Mouse (Mus musculus) forebrain, embryonic 11.5 days (tissue): Measurements from ENCODE around the gene Bpifa2. TPM values are rescaled to one million over a fixed set of nuclear protein-coding genes. Genes with fewer than 3 reads are reported as not detected.
"Not testable (repeated sequence)": the region's sequence is repeated elsewhere in the genome, so short reads cannot be mapped to it uniquely, and the experiment has no call there.

Source experiments
- ATAC-seq: fragments of 200-750 bp; cut with Nextera tagmentation; replicated peaks from 2 replicates; pipeline ENCODE4 v1.8.0; 2017; ENCODE audit warnings: moderate TSS enrichment; ENCODE audit not compliant: low FRiP score
- DNase-seq: peaks from one replicate; pipeline ENCODE4 v3.0.0-alpha.2; 2017; ENCODE audit warnings: low spot score
- H3K27ac ChIP-seq: fragments of 300-500 bp; sonication (generic); 2 replicates; pipeline ENCODE4 v1.5.1; 2014; ENCODE audit warnings: low read depth, low read length
- H3K27me3 ChIP-seq: fragments of 300-500 bp; sonication (generic); 2 replicates; pipeline ENCODE4 v1.6.1; 2014; ENCODE audit warnings: mild to moderate bottlenecking, low read length, mixed read lengths; ENCODE audit not compliant: control insufficient read depth, insufficient read depth
- H3K36me3 ChIP-seq: fragments of 300-500 bp; sonication (generic); 2 replicates; pipeline ENCODE4 v1.6.1; 2014; ENCODE audit warnings: mild to moderate bottlenecking, low read length, moderate library complexity, mixed read lengths; ENCODE audit not compliant: control insufficient read depth, insufficient read depth
- H3K4me1 ChIP-seq: fragments of 300-500 bp; sonication (generic); replicated peaks from 2 replicates; pipeline ENCODE4 v1.6.1; 2014; ENCODE audit warnings: low read length, mixed read lengths; ENCODE audit not compliant: control insufficient read depth, insufficient read depth
- H3K4me2 ChIP-seq: fragments of 300-500 bp; sonication (generic); 2 replicates; pipeline ENCODE4 v1.6.1; 2014; ENCODE audit warnings: low read depth, mild to moderate bottlenecking, low read length, moderate library complexity, mixed read lengths; ENCODE audit not compliant: severe bottlenecking
- H3K4me3 ChIP-seq: fragments of 300-500 bp; sonication (generic); 2 replicates; pipeline ENCODE4 v1.5.1; 2014; ENCODE audit warnings: low read depth, low read length
- H3K9ac ChIP-seq: fragments of 300-500 bp; sonication (generic); 2 replicates; pipeline ENCODE4 v1.6.1; 2014; ENCODE audit warnings: low read length
- H3K9me3 ChIP-seq: fragments of 300-500 bp; sonication (generic); 2 replicates; pipeline ENCODE4 v1.6.1; 2016; ENCODE audit warnings: low read length, mixed read lengths; ENCODE audit not compliant: control insufficient read depth
- WGBS: fragments of 180-500 bp; shearing (Covaris S2); extraction: QIAGEN DNeasy Blood & Tissue Kit; methylation state at CpG from one replicate; pipeline ENCODE4 v1.1.7; 2014; 5-methylcytosine and 5-hydroxymethylcytosine counted together
- polyA plus RNA-seq: library from polyadenylated mRNA; unstranded; fragments of >200 nt; fragmentation: Nextera tagmentation; extraction: Ambion mirVana; gene quantifications from 2 replicates; pipeline ENCODE4 v1.2.1, GENCODE M21; 2014

The Bpifa2 gene
- polyA plus RNA-seq, 1 experiment from 2014 or later = not detected

DNA sequence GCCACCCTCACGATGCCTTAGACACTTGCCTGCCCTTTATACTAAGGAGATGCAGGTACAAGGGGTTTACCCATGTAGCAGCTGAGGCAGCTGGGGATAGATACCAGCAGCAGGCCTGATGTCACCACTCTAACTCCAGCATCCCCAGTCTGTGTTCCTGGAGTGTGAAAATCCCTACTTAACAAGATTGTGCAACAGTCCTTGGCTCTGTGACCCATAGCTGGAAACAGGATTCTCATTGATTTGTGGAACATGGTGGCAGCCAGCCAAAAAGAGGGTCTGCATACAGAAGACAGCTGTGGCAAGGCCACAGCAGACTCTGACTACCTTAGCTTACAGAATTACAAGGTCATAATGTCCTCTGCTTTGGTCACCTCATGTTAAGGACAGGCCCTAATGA, 3.0 kb upstream of the Bpifa2 start:
- DNase-seq (no peak), ATAC-seq (no peak)
- Histone ChIP-seq H3K4me3 (no peak overlapping the region), H3K9ac (no peak overlapping the region), H3K4me2 (no peak overlapping the region), H3K27ac (no peak overlapping the region), H3K36me3 (no peaks in the 10 kb centered on the region), H3K4me1 (no peaks in the 10 kb centered on the region), H3K27me3 (no peaks in the 10 kb centered on the region), H3K9me3 (no peaks in the 10 kb centered on the region)
- WGBS = 77% methylated on average over 1 of the region's 1 CpGs

DNA sequence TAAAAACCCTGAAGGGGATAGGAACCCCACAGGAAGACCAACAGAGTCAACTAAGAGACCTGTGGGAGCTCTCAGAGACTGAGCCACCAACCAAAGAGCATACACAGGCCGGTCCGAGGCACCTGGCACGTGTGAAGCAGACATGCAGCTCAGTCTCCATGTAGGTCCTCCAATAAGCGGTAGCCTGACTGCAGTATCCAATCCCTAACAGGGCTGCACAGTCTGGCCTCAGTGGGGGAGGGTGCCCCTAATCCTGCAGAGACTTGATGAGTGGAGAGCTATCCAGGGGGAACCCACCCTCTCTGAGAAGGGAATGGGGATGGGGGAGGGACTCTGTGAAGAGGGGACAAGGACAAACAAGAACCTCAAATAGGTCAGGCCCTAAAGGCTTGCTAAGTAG, 2.3 kb upstream of the Bpifa2 start:
- H3K4me1 ChIP-seq = no peaks in the 10 kb centered on the region
- WGBS = 81% methylated on average over 4 of the region's 4 CpGs
- ATAC-seq (no peak), DNase-seq (no peak)
- H3K9me3 ChIP-seq = no peaks in the 10 kb centered on the region
- H3K27ac ChIP-seq = no peak overlapping the region
- H3K27me3 ChIP-seq = no peaks in the 10 kb centered on the region
- H3K36me3 ChIP-seq = no peaks in the 10 kb centered on the region
- H3K4me2 ChIP-seq = no peak overlapping the region
- H3K4me3 ChIP-seq = no peak overlapping the region
- H3K9ac ChIP-seq = no peak overlapping the region

DNA sequence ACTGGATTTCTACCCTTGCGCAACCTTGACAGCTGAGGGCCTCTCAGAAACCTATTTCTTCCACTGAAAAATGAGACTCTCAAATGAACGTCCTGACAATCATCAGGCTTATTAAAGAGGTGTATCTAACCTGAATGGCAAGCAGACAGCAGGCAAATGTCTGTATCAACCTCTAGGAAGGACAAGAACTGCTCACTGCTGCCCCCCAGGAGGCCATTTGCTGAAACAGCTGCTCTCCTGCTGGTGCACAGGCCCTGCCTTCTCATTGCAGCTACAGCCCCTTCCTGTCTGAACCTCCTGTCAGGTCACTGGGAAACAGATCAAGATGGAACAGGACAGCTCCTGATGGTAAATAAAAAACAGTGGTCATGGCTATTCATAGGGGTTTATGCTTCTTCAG, 1.7 kb upstream of the Bpifa2 start:
- H3K4me1 ChIP-seq = no peaks in the 10 kb centered on the region
- no peaks in the 10 kb centered on the region for H3K9me3 ChIP-seq
- ATAC-seq = no peak
- no peaks in the 10 kb centered on the region for H3K36me3 ChIP-seq
- H3K4me3 ChIP-seq = no peak overlapping the region
- no peak overlapping the region for H3K4me2 ChIP-seq
- WGBS = 91% methylated on average over 2 of the region's 2 CpGs
- H3K27me3 ChIP-seq = no peaks in the 10 kb centered on the region
- H3K9ac ChIP-seq = no peak overlapping the region
- DNase-seq = no peak
- H3K27ac ChIP-seq = no peak overlapping the region

DNA sequence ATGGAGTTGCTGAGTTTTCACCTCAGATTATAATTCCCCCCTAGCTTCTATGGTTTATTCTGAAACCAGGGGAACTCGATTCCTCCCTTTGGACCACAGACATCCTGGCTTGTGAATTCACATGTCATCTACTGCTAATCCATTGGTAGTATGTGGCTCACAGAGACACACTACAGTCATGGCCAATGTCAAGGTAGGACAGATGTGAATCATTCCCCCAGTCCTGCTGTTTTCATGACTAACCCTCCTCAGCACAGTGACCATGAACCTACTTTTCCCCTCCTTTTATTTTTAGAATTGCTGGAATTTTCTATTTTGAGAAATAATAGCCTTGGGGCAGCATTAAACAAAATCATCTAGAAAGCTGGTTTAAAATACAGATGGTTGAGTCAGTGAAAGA, 684 bp upstream of the Bpifa2 start:
- 91% methylated on average over 1 of the region's 1 CpGs for WGBS
- H3K4me2 ChIP-seq = no peak overlapping the region

DNA sequence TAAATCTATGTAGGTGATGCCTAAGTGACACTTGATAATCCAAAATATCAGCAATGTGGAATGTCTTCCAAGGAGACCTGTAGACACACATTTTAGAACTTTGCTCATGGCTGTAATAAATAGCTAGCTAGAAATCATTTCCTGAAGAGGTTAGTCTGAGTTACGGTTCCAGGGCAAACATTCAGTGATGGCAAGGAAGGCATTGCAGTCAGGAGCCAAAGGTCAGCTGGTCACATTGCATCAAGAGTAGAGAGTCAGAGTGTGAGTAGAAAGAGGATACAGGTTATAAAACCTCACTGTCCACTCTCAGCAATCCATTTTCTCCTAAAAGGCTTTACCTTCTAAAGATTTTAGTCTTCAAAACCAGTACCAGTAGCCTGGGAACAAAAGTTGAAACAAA, 9.9 kb downstream of the Bpifa2 start:
- no peak overlapping the region for H3K4me2 ChIP-seq
- DNase-seq = no peak

More for the DNA sequence above, 684 bp upstream of the Bpifa2 start:
- H3K9me3 ChIP-seq = no peaks in the 10 kb centered on the region
- H3K27me3 ChIP-seq = no peaks in the 10 kb centered on the region
- no peaks in the 10 kb centered on the region for H3K4me1 ChIP-seq
- H3K36me3 ChIP-seq = no peaks in the 10 kb centered on the region
- DNase-seq = no peak
- ATAC-seq = no peak
- no peak overlapping the region for H3K9ac ChIP-seq
- H3K27ac ChIP-seq = no peak overlapping the region
- no peak overlapping the region for H3K4me3 ChIP-seq

DNA sequence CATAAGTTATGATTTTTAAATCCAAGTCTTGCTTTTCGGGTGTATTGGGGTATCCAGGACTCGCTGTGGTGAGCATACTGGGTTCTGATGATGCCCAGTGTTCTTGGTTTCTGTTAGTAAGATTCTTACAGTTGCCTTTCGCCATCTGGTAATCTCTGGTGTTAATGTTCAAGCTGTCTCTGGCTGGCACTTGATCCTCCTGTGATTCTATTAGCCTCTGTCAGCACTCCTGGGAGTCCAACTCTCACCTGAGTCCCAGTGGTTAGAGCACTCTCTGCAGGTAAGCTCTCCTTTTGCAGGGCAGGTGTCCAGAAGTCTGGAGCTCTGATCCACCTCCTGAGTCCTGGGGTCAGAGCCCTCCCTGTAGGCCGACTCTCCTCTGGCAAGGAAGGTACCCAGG, 16.6 kb downstream of the Bpifa2 start:
- WGBS = 92% methylated on average over 4 of the region's 4 CpGs
- H3K27me3 ChIP-seq, H3K36me3 ChIP-seq, ATAC-seq, H3K4me1 ChIP-seq, H3K9me3 ChIP-seq, H3K9ac ChIP-seq, H3K4me2 ChIP-seq, H3K27ac ChIP-seq, DNase-seq, H3K4me3 ChIP-seq: not testable (repeated sequence)

More for the DNA sequence above, 9.9 kb downstream of the Bpifa2 start:
- no peak overlapping the region for H3K9ac ChIP-seq
- no peak overlapping the region for H3K4me3 ChIP-seq
- no peaks in the 10 kb centered on the region for H3K36me3 ChIP-seq
- H3K9me3 ChIP-seq = no peaks in the 10 kb centered on the region
- H3K27ac ChIP-seq = no peak overlapping the region
- WGBS = 81% methylated on average over 1 of the region's 1 CpGs
- ATAC-seq = no peak
- H3K4me1 ChIP-seq = no peaks in the 10 kb centered on the region
- no peaks in the 10 kb centered on the region for H3K27me3 ChIP-seq

DNA sequence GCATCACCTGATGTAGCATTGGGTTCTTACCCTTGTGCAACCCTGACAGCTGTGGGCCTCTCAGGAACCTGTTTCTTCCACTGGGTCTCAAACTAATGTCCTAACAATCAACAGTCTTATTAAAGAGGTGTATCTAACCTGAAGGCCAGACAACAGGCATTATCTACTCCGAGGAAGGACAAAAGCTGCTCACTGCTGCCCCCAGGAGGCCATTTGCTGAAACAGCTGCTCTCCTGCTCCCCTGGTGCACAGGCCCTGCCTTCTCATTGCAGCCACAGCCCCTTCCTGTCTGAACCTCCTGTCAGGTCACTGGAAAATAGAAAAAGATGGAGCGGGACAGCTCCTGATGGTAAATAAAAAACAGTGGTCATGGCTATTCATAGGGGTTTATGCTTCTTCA, 30.9 kb downstream of the Bpifa2 start:
- ATAC-seq (no peak), DNase-seq (peak; percentile 56)
- WGBS = 72% methylated on average over 2 of the region's 2 CpGs
- Histone ChIP-seq H3K4me3 (no peak overlapping the region), H3K27me3 (no peaks in the 10 kb centered on the region), H3K36me3 (no peaks in the 10 kb centered on the region), H3K9me3 (no peaks in the 10 kb centered on the region), H3K27ac (no peak overlapping the region), H3K9ac (no peak overlapping the region), H3K4me1 (no peaks in the 10 kb centered on the region), H3K4me2 (no peak overlapping the region)

DNA sequence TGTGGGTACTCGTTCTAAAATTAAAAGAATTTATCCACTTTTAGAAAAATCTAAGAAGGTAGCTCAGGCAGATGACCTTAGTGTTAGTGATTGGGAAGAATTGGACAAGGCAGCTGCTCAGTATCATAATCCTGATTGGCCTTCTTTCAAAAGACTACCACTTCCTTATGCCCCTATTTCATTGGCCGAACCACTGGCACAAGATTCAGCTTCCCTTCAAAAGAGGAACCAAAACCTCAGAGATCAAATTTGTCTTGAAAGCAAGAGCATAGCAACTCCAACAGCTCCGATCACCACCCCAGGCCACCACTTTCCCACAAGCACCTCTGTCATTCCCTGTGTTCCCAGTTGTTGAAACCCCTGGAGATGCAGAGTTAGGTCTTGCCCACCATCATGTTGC, 36.7 kb downstream of the Bpifa2 start:
- 83% methylated on average over 3 of the region's 3 CpGs for WGBS
- Histone ChIP-seq H3K27ac (no peak overlapping the region), H3K27me3 (no peaks in the 10 kb centered on the region), H3K4me2 (no peak overlapping the region), H3K9ac (no peak overlapping the region), H3K4me3 (no peak overlapping the region), H3K9me3 (no peaks in the 10 kb centered on the region), H3K36me3 (no peaks in the 10 kb centered on the region), H3K4me1 (no peaks in the 10 kb centered on the region)
- DNase-seq = no peak
- ATAC-seq = no peak

DNA sequence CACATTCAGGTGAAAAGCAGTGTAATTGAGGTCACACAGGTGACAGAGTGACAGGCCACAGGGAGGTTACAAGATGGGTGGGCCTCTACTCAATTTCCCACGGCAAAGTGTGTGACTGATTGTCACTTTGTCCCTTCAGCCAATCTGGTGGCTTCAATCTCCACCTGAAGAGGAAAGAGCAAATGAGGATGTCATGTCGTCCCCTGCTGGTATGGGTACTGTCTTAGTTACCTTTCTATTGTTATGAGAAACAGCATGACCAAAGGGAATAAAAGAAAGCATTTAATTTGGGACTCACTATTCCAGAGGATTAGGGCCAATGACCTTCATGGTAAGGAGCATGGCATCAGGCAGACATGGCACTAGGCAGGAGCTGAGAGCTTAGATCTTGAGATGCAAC, 50.6 kb downstream of the Bpifa2 start:
- no peaks in the 10 kb centered on the region for H3K36me3 ChIP-seq
- WGBS = 63% methylated on average over 2 of the region's 2 CpGs

More for the DNA sequence above, 50.6 kb downstream of the Bpifa2 start:
- DNase-seq (no peak), ATAC-seq (no peak)
- Histone ChIP-seq H3K27me3 (no peaks in the 10 kb centered on the region), H3K9ac (no peak overlapping the region), H3K4me3 (no peak overlapping the region), H3K4me2 (no peak overlapping the region), H3K4me1 (no peaks in the 10 kb centered on the region), H3K27ac (no peak overlapping the region), H3K9me3 (no peaks in the 10 kb centered on the region)
